Mouse (Mus musculus): ENCODE data around the gene Gna13. TPM values are rescaled to one million over a fixed set of nuclear protein-coding genes. Genes with fewer than 3 reads are reported as not detected.

Gene Gna13
- polyA plus RNA-seq, 1 experiment from 2014 or later = 23.0 TPM

- H3K27ac ChIP-seq (ENCODE audit: low read depth, low read length) = no peak overlapping the region
- H3K36me3 ChIP-seq (ENCODE audit: control insufficient read depth, insufficient read depth, low read length) = no peaks in the 10 kb centered on the region
- no peaks in the 10 kb centered on the region for H3K9me3 ChIP-seq (ENCODE audit: control insufficient read depth, low read length)
- ATAC-seq (ENCODE audit: low read depth) = no peak
- WGBS = 40% methylated on average over 10 of the region's 10 CpGs
- H3K4me3 ChIP-seq (ENCODE audit: low read depth, low read length) = no peak overlapping the region
- no peaks in the 10 kb centered on the region for H3K27me3 ChIP-seq (ENCODE audit: control insufficient read depth, insufficient read depth, low read length)
- peaks cover 11% of the 10 kb centered on the region; the same call in 1 of the 2 replicates for H3K4me1 ChIP-seq (ENCODE audit: control insufficient read depth, insufficient read depth, low read length)
- no peak overlapping the region for H3K4me2 ChIP-seq (ENCODE audit: low read depth, low read length)
- no peak overlapping the region for H3K9ac ChIP-seq (replicated peaks; ENCODE audit: low read depth, low read length)
Measured at GRCm38 (mm10) chr11:109377477-109377876, 14.8 kb downstream of the Gna13 start.

- Histone ChIP-seq H3K4me1 (ENCODE audit: control insufficient read depth, insufficient read depth, low read length) (peaks cover 11% of the 10 kb centered on the region; the same call in 1 of the 2 replicates), H3K9me3 (ENCODE audit: control insufficient read depth, low read length) (no peaks in the 10 kb centered on the region), H3K4me2 (ENCODE audit: low read depth, low read length) (no peak overlapping the region), H3K27ac (ENCODE audit: low read depth, low read length) (no peak overlapping the region), H3K9ac (replicated peaks; ENCODE audit: low read depth, low read length) (no peak overlapping the region), H3K36me3 (ENCODE audit: control insufficient read depth, insufficient read depth, low read length) (no peaks in the 10 kb centered on the region), H3K4me3 (ENCODE audit: low read depth, low read length) (no peak overlapping the region), H3K27me3 (ENCODE audit: control insufficient read depth, insufficient read depth, low read length) (no peaks in the 10 kb centered on the region)
- no peak for ATAC-seq (ENCODE audit: low read depth)
- WGBS = 82% methylated on average over 7 of the region's 7 CpGs
Measured at GRCm38 (mm10) chr11:109378051-109378450, 15.4 kb downstream of the Gna13 start.

GRCm38 (mm10) chr11:109380662-109381061 lies 18.0 kb downstream of the Gna13 start:
- Histone ChIP-seq H3K36me3 (ENCODE audit: control insufficient read depth, insufficient read depth, low read length) (no peaks in the 10 kb centered on the region), H3K4me1 (ENCODE audit: control insufficient read depth, insufficient read depth, low read length) (peaks cover 11% of the 10 kb centered on the region; the same call in 1 of the 2 replicates), H3K27ac (ENCODE audit: low read depth, low read length) (no peak overlapping the region), H3K4me3 (ENCODE audit: low read depth, low read length) (no peak overlapping the region), H3K9ac (replicated peaks; ENCODE audit: low read depth, low read length) (no peak overlapping the region), H3K27me3 (ENCODE audit: control insufficient read depth, insufficient read depth, low read length) (no peaks in the 10 kb centered on the region), H3K4me2 (ENCODE audit: low read depth, low read length) (no peak overlapping the region), H3K9me3 (ENCODE audit: control insufficient read depth, low read length) (no peaks in the 10 kb centered on the region)
- no peak for ATAC-seq (ENCODE audit: low read depth)
- 81% methylated on average over 5 of the region's 5 CpGs for WGBS

- no peaks in the 10 kb centered on the region for H3K9me3 ChIP-seq (ENCODE audit: control insufficient read depth, low read length)
- no peak overlapping the region for H3K4me3 ChIP-seq (ENCODE audit: low read depth, low read length)
- no peak overlapping the region for H3K27ac ChIP-seq (ENCODE audit: low read depth, low read length)
- no peak for ATAC-seq (ENCODE audit: low read depth)
- H3K4me1 ChIP-seq (ENCODE audit: control insufficient read depth, insufficient read depth, low read length) = no peaks in the 10 kb centered on the region
- WGBS = 96% methylated on average over 8 of the region's 8 CpGs
- H3K9ac ChIP-seq (replicated peaks; ENCODE audit: low read depth, low read length) = no peak overlapping the region
- no peaks in the 10 kb centered on the region for H3K27me3 ChIP-seq (ENCODE audit: control insufficient read depth, insufficient read depth, low read length)
- H3K4me2 ChIP-seq (ENCODE audit: low read depth, low read length) = no peak overlapping the region
- H3K36me3 ChIP-seq (ENCODE audit: control insufficient read depth, insufficient read depth, low read length) = no peaks in the 10 kb centered on the region
Measured at GRCm38 (mm10) chr11:109385296-109385695, 22.7 kb downstream of the Gna13 start.

GRCm38 (mm10) chr11:109389046-109389445 lies 26.4 kb downstream of the Gna13 start:
- no peak for ATAC-seq (ENCODE audit: low read depth)
- 65% methylated on average over 5 of the region's 5 CpGs for WGBS
- H3K27me3 ChIP-seq (ENCODE audit: control insufficient read depth, insufficient read depth, low read length) = no peaks in the 10 kb centered on the region
- H3K4me2 ChIP-seq (ENCODE audit: low read depth, low read length) = no peak overlapping the region
- peaks cover 3% of the 10 kb centered on the region; the same call in 1 of the 2 replicates for H3K36me3 ChIP-seq (ENCODE audit: control insufficient read depth, insufficient read depth, low read length)
- H3K4me1 ChIP-seq (ENCODE audit: control insufficient read depth, insufficient read depth, low read length) = no peaks in the 10 kb centered on the region
- no peaks in the 10 kb centered on the region for H3K9me3 ChIP-seq (ENCODE audit: control insufficient read depth, low read length)
- H3K27ac ChIP-seq (ENCODE audit: low read depth, low read length) = no peak overlapping the region
- H3K4me3 ChIP-seq (ENCODE audit: low read depth, low read length) = no peak overlapping the region
- H3K9ac ChIP-seq (replicated peaks; ENCODE audit: low read depth, low read length) = no peak overlapping the region

- peaks cover 13% of the 10 kb centered on the region; the same call in 1 of the 2 replicates for H3K36me3 ChIP-seq (ENCODE audit: control insufficient read depth, insufficient read depth, low read length)
- H3K4me1 ChIP-seq (ENCODE audit: control insufficient read depth, insufficient read depth, low read length) = no peaks in the 10 kb centered on the region
- H3K9me3 ChIP-seq (ENCODE audit: control insufficient read depth, low read length) = no peaks in the 10 kb centered on the region
- no peak for ATAC-seq (ENCODE audit: low read depth)
- H3K27ac ChIP-seq (ENCODE audit: low read depth, low read length) = no peak overlapping the region
- no peak overlapping the region for H3K9ac ChIP-seq (replicated peaks; ENCODE audit: low read depth, low read length)
- H3K27me3 ChIP-seq (ENCODE audit: control insufficient read depth, insufficient read depth, low read length) = no peaks in the 10 kb centered on the region
- no peak overlapping the region for H3K4me2 ChIP-seq (ENCODE audit: low read depth, low read length)
- H3K4me3 ChIP-seq (ENCODE audit: low read depth, low read length) = no peak overlapping the region
- WGBS = 66% methylated on average over 7 of the region's 7 CpGs
Measured at GRCm38 (mm10) chr11:109391200-109391599, 28.6 kb downstream of the Gna13 start.

- Histone ChIP-seq H3K4me1 (ENCODE audit: control insufficient read depth, insufficient read depth, low read length) (no peaks in the 10 kb centered on the region), H3K4me3 (ENCODE audit: low read depth, low read length) (no peak overlapping the region), H3K9me3 (ENCODE audit: control insufficient read depth, low read length) (no peaks in the 10 kb centered on the region), H3K4me2 (ENCODE audit: low read depth, low read length) (no peak overlapping the region), H3K9ac (replicated peaks; ENCODE audit: low read depth, low read length) (no peak overlapping the region), H3K27me3 (ENCODE audit: control insufficient read depth, insufficient read depth, low read length) (no peaks in the 10 kb centered on the region), H3K36me3 (ENCODE audit: control insufficient read depth, insufficient read depth, low read length) (peaks cover 14% of the 10 kb centered on the region; the same call in 1 of the 2 replicates), H3K27ac (ENCODE audit: low read depth, low read length) (no peak overlapping the region)
- no peak for ATAC-seq (ENCODE audit: low read depth)
- 60% methylated on average over 7 of the region's 7 CpGs for WGBS
Measured at GRCm38 (mm10) chr11:109391760-109392159, 29.1 kb downstream of the Gna13 start.

GRCm38 (mm10) chr11:109392601-109393000 lies 30.0 kb downstream of the Gna13 start:
- no peak overlapping the region for H3K4me2 ChIP-seq (ENCODE audit: low read depth, low read length)
- no peak overlapping the region for H3K27ac ChIP-seq (ENCODE audit: low read depth, low read length)
- H3K9ac ChIP-seq (replicated peaks; ENCODE audit: low read depth, low read length) = no peak overlapping the region
- no peaks in the 10 kb centered on the region for H3K27me3 ChIP-seq (ENCODE audit: control insufficient read depth, insufficient read depth, low read length)
- peaks cover 14% of the 10 kb centered on the region; the same call in 1 of the 2 replicates for H3K36me3 ChIP-seq (ENCODE audit: control insufficient read depth, insufficient read depth, low read length)
- ATAC-seq (ENCODE audit: low read depth) = no peak
- H3K4me3 ChIP-seq (ENCODE audit: low read depth, low read length) = no peak overlapping the region
- H3K4me1 ChIP-seq (ENCODE audit: control insufficient read depth, insufficient read depth, low read length) = no peaks in the 10 kb centered on the region
- no peaks in the 10 kb centered on the region for H3K9me3 ChIP-seq (ENCODE audit: control insufficient read depth, low read length)
- 89% methylated on average over 9 of the region's 9 CpGs for WGBS

- Histone ChIP-seq H3K9me3 (ENCODE audit: control insufficient read depth, low read length) (no peaks in the 10 kb centered on the region), H3K27ac (ENCODE audit: low read depth, low read length) (no peak overlapping the region), H3K4me1 (ENCODE audit: control insufficient read depth, insufficient read depth, low read length) (no peaks in the 10 kb centered on the region), H3K4me3 (ENCODE audit: low read depth, low read length) (no peak overlapping the region), H3K27me3 (ENCODE audit: control insufficient read depth, insufficient read depth, low read length) (no peaks in the 10 kb centered on the region), H3K4me2 (ENCODE audit: low read depth, low read length) (no peak overlapping the region), H3K9ac (replicated peaks; ENCODE audit: low read depth, low read length) (no peak overlapping the region), H3K36me3 (ENCODE audit: control insufficient read depth, insufficient read depth, low read length) (peaks cover 14% of the 10 kb centered on the region; the same call in 1 of the 2 replicates)
- ATAC-seq (ENCODE audit: low read depth) = no peak
- 85% methylated on average over 9 of the region's 9 CpGs for WGBS
Measured at GRCm38 (mm10) chr11:109394758-109395157, 32.1 kb downstream of the Gna13 start.
